Mouse (Mus musculus) embryo, embryonic 11 days (tissue): ENCODE measurements at regions not wholly inside any gene's neighbourhood (a gene's known extent, or its start where the extent isn't known, plus 50 kb on each side); places are given as distances from the start of the nearest gene placed in this dataset.

Experiments used
- DNase-seq: peaks from one replicate; pipeline ENCODE4 v3.0.0-alpha.2; 2015

DNA sequence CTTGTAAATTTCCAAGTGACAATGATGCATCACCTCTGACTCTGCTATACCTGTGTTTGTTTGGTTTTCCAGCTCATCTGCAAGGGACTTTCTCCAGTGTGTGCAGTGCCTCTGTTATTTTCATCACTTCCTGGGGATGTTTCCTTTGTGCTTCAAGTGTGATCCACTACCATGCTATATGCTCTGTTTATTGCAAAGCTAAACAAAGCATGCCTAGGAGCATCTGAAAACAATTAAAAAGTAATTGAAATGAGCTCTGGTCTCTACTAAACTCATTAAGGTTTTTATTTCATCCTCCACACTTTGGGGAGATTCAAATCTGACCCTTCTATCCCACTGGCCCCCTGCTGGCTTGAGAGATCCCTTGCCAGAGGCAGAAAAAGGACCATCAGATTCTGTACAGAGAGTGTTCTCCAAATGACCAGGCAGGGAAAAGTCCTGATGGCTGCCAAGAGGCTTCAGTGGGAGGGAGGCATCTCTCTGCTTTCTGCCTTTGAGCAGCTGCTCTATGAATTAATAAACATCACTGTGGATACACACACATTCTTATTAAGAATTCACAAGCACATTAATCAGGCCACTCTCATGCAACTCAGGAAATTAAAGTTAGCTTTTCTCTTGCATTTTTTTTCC lies 57.0 kb downstream of the Amd2 start:
- peak; percentile 34 for DNase-seq

DNA sequence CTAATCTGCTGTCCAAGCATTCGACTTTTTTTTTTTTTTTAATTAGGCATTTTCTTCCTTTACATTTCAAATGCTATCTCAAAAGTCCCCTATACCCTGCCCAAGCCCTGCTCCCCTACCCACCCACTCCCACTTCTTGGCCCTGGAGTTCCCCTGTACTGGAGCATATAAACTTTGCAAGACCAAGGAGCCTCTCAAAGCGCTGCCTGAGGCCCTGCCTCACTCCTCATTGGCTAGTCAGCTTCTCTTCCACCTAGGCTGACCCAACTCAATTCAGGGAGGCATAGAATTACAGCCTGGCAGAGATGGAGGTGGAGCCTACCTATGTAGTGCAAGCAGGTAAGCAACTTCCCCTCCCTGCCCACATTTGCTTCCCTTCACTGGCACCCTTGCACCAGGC lies 61.8 kb downstream of the Amd2 start:
- DNase-seq = no peak

DNA sequence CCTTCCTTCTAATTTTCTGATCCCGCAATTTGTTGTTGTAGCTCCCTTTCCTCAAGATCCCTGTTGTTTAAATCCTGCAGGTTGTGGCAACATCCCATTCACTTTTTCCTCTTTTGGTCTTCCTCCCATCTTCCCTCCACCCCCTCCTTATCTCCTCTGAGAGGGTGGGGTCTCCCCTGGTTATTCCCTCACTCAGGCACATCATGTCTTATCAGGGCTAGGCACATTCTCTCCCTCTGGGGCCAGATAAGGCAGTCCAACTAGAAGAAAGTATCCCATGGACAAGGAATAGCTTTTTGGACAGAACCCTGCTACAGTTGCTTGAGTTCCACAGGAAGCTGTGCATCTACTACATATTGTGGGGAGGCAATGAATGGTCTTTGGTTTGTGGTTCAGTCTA lies 90.8 kb downstream of the Amd2 start:
- DNase-seq = no peak

DNA sequence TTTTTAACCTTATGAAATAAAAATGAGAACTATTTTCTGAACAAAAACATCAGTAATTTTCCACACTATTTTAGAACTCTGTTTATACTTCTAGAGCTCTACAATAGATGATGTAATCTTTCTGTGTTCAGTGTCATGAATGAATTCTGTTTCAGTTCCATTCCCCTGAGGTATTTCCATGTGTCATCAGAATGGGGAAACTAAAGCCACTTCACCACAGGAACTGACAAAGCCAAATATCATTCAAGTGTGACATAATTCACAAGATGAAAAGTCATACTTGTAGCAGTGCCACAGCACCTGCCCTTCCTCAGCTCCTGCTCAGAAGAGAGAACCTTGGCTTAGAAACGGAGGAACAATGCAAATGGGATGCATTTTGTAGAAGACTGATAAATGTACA lies 125.4 kb downstream of the Amd2 start:
- DNase-seq = no peak
